Mouse (Mus musculus) intestine, embryonic 14.5 days (tissue): ENCODE data around the gene Rnf207. TPM values are rescaled to one million over a fixed set of nuclear protein-coding genes. Genes with fewer than 3 reads are reported as not detected.

Source experiments
- ATAC-seq: fragments of 200-750 bp; cut with Nextera tagmentation; replicated peaks from 2 replicates; pipeline ENCODE4 v1.8.0; 2017; ENCODE audit warnings: low read depth, moderate number of reproducible peaks, moderate TSS enrichment, moderate library complexity; ENCODE audit not compliant: low FRiP score, low TSS enrichment
- DNase-seq: peaks from one replicate; pipeline ENCODE4 v3.0.0-alpha.2; 2018; ENCODE audit warnings: low spot score
- H3K27ac ChIP-seq: fragments of 300-500 bp; sonication (generic); 2 replicates; pipeline ENCODE4 v1.5.1; 2014; ENCODE audit warnings: low read depth, mild to moderate bottlenecking, control low read depth
- H3K27me3 ChIP-seq: fragments of 300-500 bp; sonication (generic); replicated peaks from 2 replicates; pipeline ENCODE4 v1.6.1; 2014; ENCODE audit warnings: low read length, control low read depth; ENCODE audit not compliant: control insufficient read depth, insufficient read depth
- H3K36me3 ChIP-seq: fragments of 300-500 bp; sonication (generic); 2 replicates; pipeline ENCODE4 v1.6.1; 2014; ENCODE audit warnings: low read length, control low read depth; ENCODE audit not compliant: control insufficient read depth, insufficient read depth
- H3K4me1 ChIP-seq: fragments of 300-500 bp; sonication (generic); replicated peaks from 2 replicates; pipeline ENCODE4 v1.6.1; 2014; ENCODE audit warnings: low read length, control low read depth, mixed read lengths; ENCODE audit not compliant: control insufficient read depth, insufficient read depth
- H3K4me2 ChIP-seq: fragments of 300-500 bp; sonication (generic); 2 replicates; pipeline ENCODE4 v1.6.1; 2014; ENCODE audit warnings: low read length
- H3K4me3 ChIP-seq: fragments of 300-500 bp; sonication (generic); 2 replicates; pipeline ENCODE4 v1.5.1; 2014; ENCODE audit warnings: low read depth, low read length, control low read depth, mixed read lengths
- H3K9ac ChIP-seq: fragments of 300-500 bp; sonication (generic); 2 replicates; pipeline ENCODE4 v1.6.1; 2014; ENCODE audit warnings: mild to moderate bottlenecking, low read length
- H3K9me3 ChIP-seq: fragments of 300-500 bp; sonication (generic); 2 replicates; pipeline ENCODE4 v1.6.1; 2016; ENCODE audit warnings: low read length, control low read depth; ENCODE audit not compliant: control insufficient read depth
- WGBS: fragments of 180-500 bp; shearing (Covaris S2); extraction: QIAGEN DNeasy Blood & Tissue Kit; methylation state at CpG from one replicate; pipeline ENCODE4 v1.1.7; 2014; 5-methylcytosine and 5-hydroxymethylcytosine counted together
- polyA plus RNA-seq: library from polyadenylated mRNA; unstranded; fragments of >200 nt; fragmentation: Nextera tagmentation; extraction: Ambion mirVana; gene quantifications from 2 replicates; pipeline ENCODE4 v1.2.1, GENCODE M21; 2014

The Rnf207 gene
- polyA plus RNA-seq, 1 experiment from 2014 or later, result 1.8 TPM

DNA sequence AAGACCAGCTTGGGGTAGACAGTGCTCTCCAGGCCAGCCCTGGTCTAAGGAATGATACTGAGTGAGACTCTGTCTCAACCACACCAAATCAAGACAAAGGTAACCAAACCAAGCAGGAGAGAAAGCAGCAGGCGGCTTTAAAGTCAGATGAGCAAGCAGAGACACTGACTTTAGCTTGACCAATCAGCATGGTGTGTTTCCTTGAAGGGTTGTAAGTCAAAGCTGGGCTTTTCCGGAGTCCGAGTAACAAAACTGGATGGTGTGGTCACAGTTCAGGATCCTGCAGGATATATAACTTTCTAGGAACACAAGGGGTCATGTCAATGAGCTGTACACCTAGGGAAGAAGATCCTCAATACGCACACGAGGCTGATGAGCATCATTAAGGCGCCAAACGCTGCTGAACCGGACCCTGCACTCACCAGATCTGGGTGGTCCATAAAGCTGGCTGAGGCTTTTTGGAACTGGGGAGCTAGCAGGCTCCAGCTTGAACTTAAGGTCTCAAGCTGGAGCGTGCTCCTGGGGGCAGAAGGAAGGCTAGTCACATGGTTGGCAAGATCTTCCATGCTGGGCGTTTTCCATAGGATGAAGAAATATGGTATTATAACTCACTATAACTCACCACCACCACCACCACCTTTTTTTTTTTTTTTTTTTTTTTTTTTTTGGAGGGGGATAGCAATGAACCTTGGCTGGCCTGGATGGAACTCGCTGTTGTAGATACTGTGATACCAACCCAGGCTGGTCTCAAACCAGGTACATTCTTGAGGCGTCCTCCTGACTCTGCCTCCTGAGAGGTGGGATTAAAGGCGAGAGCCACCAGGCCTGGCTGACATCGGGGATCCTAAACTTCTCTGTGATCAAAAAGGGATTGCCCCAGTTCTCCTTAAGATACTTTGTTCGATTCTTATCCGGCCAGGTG is 6.1 kb upstream of the Rnf207 start:
- DNase-seq (no peak), ATAC-seq (peak; percentile 33; the same call in 1 of the 2 replicates)
- Histone ChIP-seq H3K9ac (peak overlapping the region; percentile 37; the same call in 1 of the 2 replicates), H3K4me1 (peaks cover 15% of the 10 kb centered on the region), H3K9me3 (no peaks in the 10 kb centered on the region), H3K27ac (no peak overlapping the region), H3K4me2 (peak overlapping the region; percentile 37), H3K36me3 (peaks cover 22% of the 10 kb centered on the region), H3K27me3 (no peaks in the 10 kb centered on the region), H3K4me3 (peak overlapping the region; percentile 91)
- 54% methylated on average over 16 of the region's 16 CpGs for WGBS

GRCm38 (mm10) chr4:152321464-152321863 is 2.7 kb upstream of the Rnf207 start:
- DNase-seq (no peak), ATAC-seq (no peak)
- no peak overlapping the region for H3K9ac ChIP-seq
- no peak overlapping the region for H3K27ac ChIP-seq
- peaks cover under 1% of the 10 kb centered on the region; the same call in 1 of the 2 replicates for H3K4me1 ChIP-seq
- H3K27me3 ChIP-seq, result peaks cover 14% of the 10 kb centered on the region
- WGBS, result 45% methylated on average over 5 of the region's 5 CpGs
- H3K36me3 ChIP-seq, result no peaks in the 10 kb centered on the region
- no peak overlapping the region for H3K4me2 ChIP-seq
- H3K9me3 ChIP-seq, result no peaks in the 10 kb centered on the region
- no peak overlapping the region for H3K4me3 ChIP-seq

GRCm38 (mm10) chr4:152317631-152318033 is 1.2 kb downstream of the Rnf207 start:
- Histone ChIP-seq H3K36me3 (no peaks in the 10 kb centered on the region), H3K27ac (no peak overlapping the region), H3K4me2 (peak overlapping the region; percentile 8; the same call in 1 of the 2 replicates), H3K27me3 (peaks cover 52% of the 10 kb centered on the region), H3K4me3 (no peak overlapping the region), H3K9ac (no peak overlapping the region), H3K9me3 (no peaks in the 10 kb centered on the region), H3K4me1 (peaks cover 15% of the 10 kb centered on the region)
- WGBS, result 69% methylated on average over 6 of the region's 6 CpGs
- DNase-seq (no peak), ATAC-seq (no peak)

DNA sequence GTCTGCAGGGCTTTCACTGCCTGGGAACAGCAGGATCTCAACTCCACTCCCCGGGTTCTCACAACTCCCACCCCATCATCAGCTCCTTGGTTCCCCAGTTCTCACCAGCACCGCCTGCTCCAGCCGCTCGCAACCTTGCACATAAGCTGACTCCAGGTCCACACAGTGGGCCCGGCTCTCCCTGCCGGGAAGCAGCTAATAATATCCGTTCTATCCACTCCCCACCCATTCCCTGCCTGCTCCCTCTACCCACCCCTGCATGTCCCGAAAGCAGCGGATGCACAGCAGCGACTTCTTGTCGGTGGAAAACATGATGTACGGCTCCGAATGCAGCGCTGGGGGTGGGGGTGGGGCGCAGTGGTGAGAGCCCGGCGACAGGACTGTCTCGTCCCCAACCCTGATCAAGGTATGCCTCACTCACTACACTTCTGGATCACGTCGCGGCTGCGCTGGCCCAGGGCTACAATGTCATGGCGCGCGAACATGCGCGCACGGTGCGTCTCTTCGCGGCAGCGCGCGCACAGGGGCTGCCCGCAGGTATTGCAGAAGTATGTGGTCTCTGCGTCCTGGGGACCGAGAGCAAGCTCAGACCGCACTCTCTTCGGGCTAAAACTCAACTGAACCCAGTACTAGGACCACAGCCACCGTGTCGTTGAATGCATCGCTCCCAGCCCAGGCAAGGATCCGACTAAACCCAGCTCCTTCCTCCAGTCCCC is 3.1 kb downstream of the Rnf207 start:
- WGBS, result 2% methylated on average over 43 of the region's 43 CpGs
- Histone ChIP-seq H3K9ac (no peak overlapping the region), H3K27ac (no peak overlapping the region), H3K36me3 (no peaks in the 10 kb centered on the region), H3K27me3 (peaks cover 70% of the 10 kb centered on the region), H3K9me3 (no peaks in the 10 kb centered on the region), H3K4me2 (peak overlapping the region; percentile 46), H3K4me1 (peaks cover 17% of the 10 kb centered on the region), H3K4me3 (peak overlapping the region; percentile 25)
- ATAC-seq (no peak), DNase-seq (no peak)

GRCm38 (mm10) chr4:152313934-152314333 is 4.9 kb downstream of the Rnf207 start:
- no peak overlapping the region for H3K4me3 ChIP-seq

DNA sequence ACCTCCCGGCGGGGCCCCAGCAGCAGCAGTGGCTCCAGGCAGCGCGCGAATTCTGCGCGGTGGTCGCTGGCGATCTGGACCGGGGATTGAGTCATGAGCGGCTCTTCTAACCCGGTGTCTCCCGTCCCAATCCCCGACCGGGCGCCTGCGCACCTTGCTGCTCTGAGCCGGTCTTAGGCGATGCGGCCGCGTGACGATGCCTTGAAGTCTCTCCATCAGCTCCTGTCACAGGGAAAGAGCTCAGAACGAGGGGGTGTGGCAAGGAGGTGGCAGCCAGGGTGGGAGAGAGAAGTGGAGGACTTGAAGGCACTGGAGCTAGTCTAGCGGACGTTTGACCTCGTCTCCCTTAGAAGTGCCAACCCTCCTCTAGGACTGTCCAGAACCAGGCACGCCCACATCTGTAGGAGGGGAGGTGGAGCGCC is 5.6 kb downstream of the Rnf207 start:
- ATAC-seq (peak; percentile 26; the same call in 1 of the 2 replicates), DNase-seq (peak; percentile 77)
- no peaks in the 10 kb centered on the region for H3K9me3 ChIP-seq
- H3K27ac ChIP-seq, result no peak overlapping the region
- WGBS, result under 1% methylated on average over 29 of the region's 29 CpGs
- peaks cover 17% of the 10 kb centered on the region for H3K4me1 ChIP-seq
- peak overlapping the region; percentile 65 for H3K4me2 ChIP-seq
- H3K36me3 ChIP-seq, result peaks cover 4% of the 10 kb centered on the region; the same call in 1 of the 2 replicates
- peaks cover 72% of the 10 kb centered on the region for H3K27me3 ChIP-seq
- no peak overlapping the region for H3K9ac ChIP-seq
- H3K4me3 ChIP-seq, result peak overlapping the region; percentile 27

More at GRCm38 (mm10) chr4:152313934-152314333, 4.9 kb downstream of the Rnf207 start:
- Histone ChIP-seq H3K4me1 (peaks cover 17% of the 10 kb centered on the region), H3K4me2 (no peak overlapping the region; the same call in 1 of the 2 replicates), H3K27ac (no peak overlapping the region), H3K27me3 (peaks cover 74% of the 10 kb centered on the region), H3K36me3 (0 out of 2 replicates have a peak, but pooled peaks cover under 1% of the 10 kb centered on the region), H3K9me3 (no peaks in the 10 kb centered on the region), H3K9ac (no peak overlapping the region)
- ATAC-seq (no peak; the same call in 1 of the 2 replicates), DNase-seq (no peak)

GRCm38 (mm10) chr4:152312186-152312585 is 6.6 kb downstream of the Rnf207 start:
- Histone ChIP-seq H3K36me3 (peaks cover 4% of the 10 kb centered on the region; the same call in 1 of the 2 replicates), H3K4me2 (peak overlapping the region; percentile 65), H3K9me3 (no peaks in the 10 kb centered on the region), H3K4me1 (peaks cover 17% of the 10 kb centered on the region; the same call in 1 of the 2 replicates), H3K27me3 (peaks cover 67% of the 10 kb centered on the region), H3K27ac (no peak overlapping the region), H3K9ac (no peak overlapping the region), H3K4me3 (no peak overlapping the region)
- DNase-seq (no peak), ATAC-seq (peak; percentile 26; the same call in 1 of the 2 replicates)
- WGBS, result 3% methylated on average over 14 of the region's 14 CpGs

GRCm38 (mm10) chr4:152307542-152307941 is 11.3 kb downstream of the Rnf207 start:
- Histone ChIP-seq H3K27me3 (peaks cover 21% of the 10 kb centered on the region), H3K4me1 (0 out of 2 replicates have a peak, but pooled peaks cover 2% of the 10 kb centered on the region), H3K4me3 (no peak overlapping the region), H3K9me3 (no peaks in the 10 kb centered on the region), H3K27ac (no peak overlapping the region), H3K4me2 (no peak overlapping the region), H3K36me3 (peaks cover 30% of the 10 kb centered on the region), H3K9ac (no peak overlapping the region)
- DNase-seq (no peak), ATAC-seq (no peak)
- 84% methylated on average over 9 of the region's 9 CpGs for WGBS
